Mouse (Mus musculus) CD4-positive naive resting alpha-beta T cell, adult 76 days (primary cell): ENCODE data around the gene Olfr1321. TPM values are rescaled to one million over a fixed set of nuclear protein-coding genes. Genes with fewer than 3 reads are reported as not detected.

Experiments used
- total RNA-seq: library from RNA; stranded (reverse); gene quantifications from one replicate; pipeline ENCODE4 v1.2.4, GENCODE M21; 2023

Olfr1321 gene
- total RNA-seq: not detected

GRCm38 (mm10) chrX:49734959-49735358 is at the start of gene Olfr1321:
Gene Olfr1321, minus strand, starts transcription at chrX:49735059.

Other genes with a start within 250 kb of the Olfr1321 start
- gene Olfr1320, start 62.7 kb downstream of the Olfr1321 start, total RNA-seq: not detected
- not detected for gene Igsf1, start 62.7 kb upstream of the Olfr1321 start, total RNA-seq
- not detected for gene Olfr1322, start 156.4 kb upstream of the Olfr1321 start, total RNA-seq